Mouse (Mus musculus) embryonic facial prominence, embryonic 11.5 days (tissue): ENCODE measurements around the gene 1700056E22Rik. TPM values are rescaled to one million over a fixed set of nuclear protein-coding genes. Genes with fewer than 3 reads are reported as not detected.

ENCODE experiments used
- ATAC-seq: fragments of 200-750 bp; cut with Nextera tagmentation; replicated peaks from 2 replicates; pipeline ENCODE4 v1.8.0; 2017; ENCODE audit warnings: low read depth; ENCODE audit not compliant: insufficient number of reproducible peaks, low FRiP score, low TSS enrichment
- DNase-seq: peaks from one replicate; pipeline ENCODE4 v3.0.0-alpha.2; 2015; ENCODE audit warnings: low spot score
- H3K27ac ChIP-seq: fragments of 300-500 bp; sonication (generic); replicated peaks from 2 replicates; pipeline ENCODE4 v1.5.1; 2014; ENCODE audit warnings: mild to moderate bottlenecking, low read depth, low read length, control low read depth
- H3K27me3 ChIP-seq: fragments of 300-500 bp; sonication (generic); 2 replicates; pipeline ENCODE4 v1.6.1; 2014; ENCODE audit warnings: mild to moderate bottlenecking, low read length, moderate library complexity, mixed read lengths; ENCODE audit not compliant: control insufficient read depth, insufficient read depth
- H3K36me3 ChIP-seq: fragments of 300-500 bp; sonication (generic); replicated peaks from 2 replicates; pipeline ENCODE4 v1.6.1; 2014; ENCODE audit warnings: low read depth, mild to moderate bottlenecking, low read length, moderate library complexity, mixed read lengths; ENCODE audit not compliant: control insufficient read depth, insufficient read depth
- H3K4me1 ChIP-seq: fragments of 300-500 bp; sonication (generic); 2 replicates; pipeline ENCODE4 v1.6.1; 2014; ENCODE audit warnings: low read length, mixed read lengths; ENCODE audit not compliant: control insufficient read depth, insufficient read depth
- H3K4me2 ChIP-seq: fragments of 300-500 bp; sonication (generic); 2 replicates; pipeline ENCODE4 v1.6.1; 2014; ENCODE audit warnings: low read depth, mild to moderate bottlenecking, control low read depth, low read length, moderate library complexity
- H3K4me3 ChIP-seq: fragments of 300-500 bp; sonication (generic); 2 replicates; pipeline ENCODE4 v1.5.1; 2014; ENCODE audit warnings: low read depth, low read length, control low read depth
- H3K9ac ChIP-seq: fragments of 300-500 bp; sonication (generic); replicated peaks from 2 replicates; pipeline ENCODE4 v1.6.1; 2014; ENCODE audit warnings: mild to moderate bottlenecking, control low read depth, low read length
- H3K9me3 ChIP-seq: fragments of 300-500 bp; sonication (generic); replicated peaks from 2 replicates; pipeline ENCODE4 v1.6.1; 2016; ENCODE audit warnings: mild to moderate bottlenecking, low read length, inconsistent platforms, mixed read lengths; ENCODE audit not compliant: control insufficient read depth
- WGBS: fragments of 180-500 bp; shearing (Covaris S2); extraction: QIAGEN DNeasy Blood & Tissue Kit; methylation state at CpG from one replicate; pipeline ENCODE4 v1.1.7; 2014; 5-methylcytosine and 5-hydroxymethylcytosine counted together
- polyA plus RNA-seq: library from polyadenylated mRNA; unstranded; fragments of >200 nt; fragmentation: Nextera tagmentation; extraction: Ambion mirVana; gene quantifications from 2 replicates; pipeline ENCODE4 v1.2.1, GENCODE M21; 2014

The 1700056E22Rik gene
- polyA plus RNA-seq, 1 experiment from 2014 or later = 0.66 TPM

GRCm38 (mm10) chr1:184047818-184048217 lies 13.7 kb upstream of the 1700056E22Rik start:
- Histone ChIP-seq H3K36me3 (no peaks in the 10 kb centered on the region), H3K9ac (no peak overlapping the region), H3K4me3 (no peak overlapping the region), H3K9me3 (no peaks in the 10 kb centered on the region), H3K4me1 (no peaks in the 10 kb centered on the region), H3K27me3 (no peaks in the 10 kb centered on the region), H3K4me2 (no peak overlapping the region), H3K27ac (no peak overlapping the region)
- WGBS = 85% methylated on average over 9 of the region's 9 CpGs
- DNase-seq = no peak
- ATAC-seq = no peak

- Histone ChIP-seq H3K9ac (no peak overlapping the region), H3K27ac (no peak overlapping the region), H3K4me2 (no peak overlapping the region), H3K4me1 (no peaks in the 10 kb centered on the region), H3K9me3 (no peaks in the 10 kb centered on the region), H3K36me3 (no peaks in the 10 kb centered on the region), H3K4me3 (no peak overlapping the region), H3K27me3 (no peaks in the 10 kb centered on the region)
- DNase-seq = peak; percentile 82
- 18% methylated on average over 6 of the region's 6 CpGs for WGBS
- peak; percentile 74 for ATAC-seq
Observed at GRCm38 (mm10) chr1:184046070-184046677, 12.1 kb upstream of the 1700056E22Rik start.

- Histone ChIP-seq H3K9me3 (no peaks in the 10 kb centered on the region), H3K9ac (no peak overlapping the region), H3K27me3 (no peaks in the 10 kb centered on the region), H3K4me1 (no peaks in the 10 kb centered on the region), H3K27ac (no peak overlapping the region), H3K36me3 (no peaks in the 10 kb centered on the region), H3K4me2 (no peak overlapping the region), H3K4me3 (no peak overlapping the region)
- ATAC-seq = no peak
- 83% methylated on average over 6 of the region's 6 CpGs for WGBS
- DNase-seq = no peak
Observed at GRCm38 (mm10) chr1:184043391-184043790, 9.3 kb upstream of the 1700056E22Rik start.

- H3K4me1 ChIP-seq = no peaks in the 10 kb centered on the region
- no peaks in the 10 kb centered on the region for H3K9me3 ChIP-seq
- no peaks in the 10 kb centered on the region for H3K27me3 ChIP-seq
- no peak overlapping the region for H3K4me3 ChIP-seq
- WGBS = 76% methylated on average over 9 of the region's 9 CpGs
- DNase-seq (no peak), ATAC-seq (no peak)
- H3K36me3 ChIP-seq = no peaks in the 10 kb centered on the region
- no peak overlapping the region for H3K27ac ChIP-seq
- no peak overlapping the region for H3K4me2 ChIP-seq
- no peak overlapping the region for H3K9ac ChIP-seq
Observed at GRCm38 (mm10) chr1:184042745-184043144, 8.6 kb upstream of the 1700056E22Rik start.

GRCm38 (mm10) chr1:184041778-184042573 lies 7.9 kb upstream of the 1700056E22Rik start:
- WGBS = 60% methylated on average over 9 of the region's 9 CpGs
- H3K36me3 ChIP-seq = no peaks in the 10 kb centered on the region
- no peaks in the 10 kb centered on the region for H3K4me1 ChIP-seq
- ATAC-seq (no peak), DNase-seq (no peak)
- no peak overlapping the region for H3K4me2 ChIP-seq
- no peak overlapping the region for H3K9ac ChIP-seq
- H3K27ac ChIP-seq = no peak overlapping the region
- H3K4me3 ChIP-seq = no peak overlapping the region
- no peaks in the 10 kb centered on the region for H3K9me3 ChIP-seq
- H3K27me3 ChIP-seq = no peaks in the 10 kb centered on the region

GRCm38 (mm10) chr1:184040906-184041305 lies 6.8 kb upstream of the 1700056E22Rik start:
- H3K4me2 ChIP-seq = no peak overlapping the region
- no peaks in the 10 kb centered on the region for H3K4me1 ChIP-seq
- WGBS = 73% methylated on average over 1 of the region's 1 CpGs
- no peak overlapping the region for H3K9ac ChIP-seq
- no peaks in the 10 kb centered on the region for H3K27me3 ChIP-seq
- H3K36me3 ChIP-seq = no peaks in the 10 kb centered on the region
- DNase-seq (peak; percentile 11), ATAC-seq (no peak)
- H3K4me3 ChIP-seq = no peak overlapping the region
- H3K9me3 ChIP-seq = no peaks in the 10 kb centered on the region
- no peak overlapping the region for H3K27ac ChIP-seq

GRCm38 (mm10) chr1:184040181-184040580 lies 6.1 kb upstream of the 1700056E22Rik start:
- no peak overlapping the region for H3K4me3 ChIP-seq
- no peaks in the 10 kb centered on the region for H3K4me1 ChIP-seq
- H3K9ac ChIP-seq = no peak overlapping the region
- DNase-seq = no peak
- H3K27me3 ChIP-seq = no peaks in the 10 kb centered on the region
- WGBS = 76% methylated on average over 11 of the region's 11 CpGs
- no peak for ATAC-seq
- no peaks in the 10 kb centered on the region for H3K9me3 ChIP-seq
- no peak overlapping the region for H3K27ac ChIP-seq
- no peaks in the 10 kb centered on the region for H3K36me3 ChIP-seq
- no peak overlapping the region for H3K4me2 ChIP-seq

- WGBS = 87% methylated on average over 10 of the region's 10 CpGs
- Histone ChIP-seq H3K4me1 (no peaks in the 10 kb centered on the region), H3K9ac (no peak overlapping the region), H3K9me3 (no peaks in the 10 kb centered on the region), H3K4me3 (no peak overlapping the region), H3K27me3 (no peaks in the 10 kb centered on the region), H3K4me2 (no peak overlapping the region), H3K36me3 (no peaks in the 10 kb centered on the region), H3K27ac (no peak overlapping the region)
- DNase-seq = no peak
- no peak for ATAC-seq
Observed at GRCm38 (mm10) chr1:184039301-184039700, 5.2 kb upstream of the 1700056E22Rik start.
